Mouse (Mus musculus) bone marrow macrophage, adult 2 months (primary cell): ENCODE measurements around the gene Stat4. TPM values are rescaled to one million over a fixed set of nuclear protein-coding genes. Genes with fewer than 3 reads are reported as not detected.
A peak's percentile ranks its signal among the peaks of the same experiment; 100 is the strongest.

Experiments
- H3K27ac ChIP-seq: 2 replicates; pipeline ENCODE4 v1.5.1; 2012; ENCODE audit warnings: low read depth, low read length; ENCODE audit not compliant: insufficient read depth
- H3K4me1 ChIP-seq: 2 replicates; pipeline ENCODE4 v1.6.1; 2012; ENCODE audit warnings: low read length; ENCODE audit not compliant: control insufficient read depth, insufficient read depth
- H3K4me3 ChIP-seq: 2 replicates; pipeline ENCODE4 v1.5.1; 2012; ENCODE audit warnings: mild to moderate bottlenecking, low read length, moderate library complexity; ENCODE audit not compliant: insufficient read depth
- CTCF ChIP-seq: IDR thresholded peaks from 2 replicates; pipeline ENCODE4 v1.5.1; 2012; ENCODE audit warnings: low read depth, mild to moderate bottlenecking, low read length, moderate library complexity
- POLR2A ChIP-seq: IDR thresholded peaks from 2 replicates; pipeline ENCODE4 v1.6.1; 2012; ENCODE audit warnings: mild to moderate bottlenecking, low read depth, low read length, borderline replicate concordance
- polyA plus RNA-seq: library from polyadenylated mRNA; stranded (reverse); fragments of >200 nt; gene quantifications from 2 replicates; pipeline ENCODE4 v1.2.4, GENCODE M21; 2012; ENCODE audit not compliant: missing spikeins, insufficient read depth, insufficient read length

Stat4 gene
- polyA plus RNA-seq, 1 experiment, result 5.4 TPM

- Histone ChIP-seq H3K4me3 (no peak overlapping the region), H3K27ac (no peak overlapping the region), H3K4me1 (no peaks in the 10 kb centered on the region)
- TF ChIP-seq POLR2A, result no peak
- no peak for TF ChIP-seq CTCF
Observed at GRCm38 (mm10) chr1:52088634-52089033, 101.7 kb downstream of the Stat4 start.

- TF ChIP-seq CTCF (no peak), POLR2A (no peak)
- H3K4me3 ChIP-seq, result no peak overlapping the region
- H3K4me1 ChIP-seq, result 0 out of 2 replicates have a peak, but pooled peaks cover 2% of the 10 kb centered on the region
- H3K27ac ChIP-seq, result no peak overlapping the region
Observed at GRCm38 (mm10) chr1:52098618-52099232, 111.8 kb downstream of the Stat4 start.

- Histone ChIP-seq H3K27ac (no peak overlapping the region), H3K4me3 (no peak overlapping the region), H3K4me1 (0 out of 2 replicates have a peak, but pooled peaks cover 2% of the 10 kb centered on the region)
- TF ChIP-seq POLR2A (no peak), CTCF (no peak)
Observed at GRCm38 (mm10) chr1:52100496-52100895, 113.5 kb downstream of the Stat4 start.

- TF ChIP-seq POLR2A (no peak), CTCF (no peak)
Observed at GRCm38 (mm10) chr1:52102795-52103194, 115.8 kb downstream of the Stat4 start.

DNA sequence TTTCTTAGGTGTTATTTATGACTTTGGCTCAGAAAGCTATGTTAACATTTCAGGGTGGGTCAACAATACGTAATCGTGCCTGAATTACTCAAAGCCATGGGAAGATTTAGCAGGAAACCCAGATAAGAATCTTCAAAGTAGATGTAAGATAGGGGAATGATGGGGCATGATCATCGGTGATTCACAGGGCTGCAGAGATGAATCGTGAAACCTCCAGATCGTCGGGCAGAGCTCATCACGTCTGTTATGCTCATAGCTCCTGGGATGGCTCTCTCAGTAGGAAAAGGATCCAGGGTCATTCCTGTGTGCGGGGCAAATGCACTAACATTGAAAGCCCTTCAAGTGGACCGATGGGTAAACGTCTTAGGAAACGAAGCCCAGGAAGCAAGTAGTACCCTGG is 120.3 kb downstream of the Stat4 start:
- H3K4me1 ChIP-seq, result peaks cover 5% of the 10 kb centered on the region
- no peak overlapping the region for H3K27ac ChIP-seq
- H3K4me3 ChIP-seq, result no peak overlapping the region
- TF ChIP-seq CTCF (no peak), POLR2A (no peak)

More at GRCm38 (mm10) chr1:52102795-52103194, 115.8 kb downstream of the Stat4 start:
- Histone ChIP-seq H3K4me3 (no peak overlapping the region), H3K4me1 (0 out of 2 replicates have a peak, but pooled peaks cover 2% of the 10 kb centered on the region), H3K27ac (no peak overlapping the region)

GRCm38 (mm10) chr1:52111217-52111616 is 124.3 kb downstream of the Stat4 start:
- no peak for TF ChIP-seq CTCF
- no peak for TF ChIP-seq POLR2A
- Histone ChIP-seq H3K4me3 (no peak overlapping the region), H3K4me1 (peaks cover 15% of the 10 kb centered on the region), H3K27ac (no peak overlapping the region)

GRCm38 (mm10) chr1:52112301-52112700 is 125.4 kb downstream of the Stat4 start:
- Histone ChIP-seq H3K4me1 (peaks cover 15% of the 10 kb centered on the region), H3K4me3 (no peak overlapping the region), H3K27ac (peak overlapping the region; percentile 19; the same call in 1 of the 2 replicates)
- TF ChIP-seq CTCF, result no peak
- TF ChIP-seq POLR2A, result no peak

GRCm38 (mm10) chr1:52113067-52113665 is 126.2 kb downstream of the Stat4 start:
- peak overlapping the region; percentile 52 for H3K4me3 ChIP-seq
- peak overlapping the region; percentile 59 for H3K27ac ChIP-seq
- TF ChIP-seq POLR2A (no peak), CTCF (no peak)
- peaks cover 15% of the 10 kb centered on the region for H3K4me1 ChIP-seq

GRCm38 (mm10) chr1:52113666-52114069 is 126.7 kb downstream of the Stat4 start:
- H3K27ac ChIP-seq, result peak overlapping the region; percentile 59
- H3K4me1 ChIP-seq, result peaks cover 17% of the 10 kb centered on the region
- TF ChIP-seq CTCF (peak; percentile 67), POLR2A (no peak)
- H3K4me3 ChIP-seq, result peak overlapping the region; percentile 52

GRCm38 (mm10) chr1:52116441-52116840 is 129.5 kb downstream of the Stat4 start:
- no peak for TF ChIP-seq POLR2A
- TF ChIP-seq CTCF, result no peak
- Histone ChIP-seq H3K4me3 (no peak overlapping the region), H3K4me1 (peaks cover 27% of the 10 kb centered on the region), H3K27ac (no peak overlapping the region)

DNA sequence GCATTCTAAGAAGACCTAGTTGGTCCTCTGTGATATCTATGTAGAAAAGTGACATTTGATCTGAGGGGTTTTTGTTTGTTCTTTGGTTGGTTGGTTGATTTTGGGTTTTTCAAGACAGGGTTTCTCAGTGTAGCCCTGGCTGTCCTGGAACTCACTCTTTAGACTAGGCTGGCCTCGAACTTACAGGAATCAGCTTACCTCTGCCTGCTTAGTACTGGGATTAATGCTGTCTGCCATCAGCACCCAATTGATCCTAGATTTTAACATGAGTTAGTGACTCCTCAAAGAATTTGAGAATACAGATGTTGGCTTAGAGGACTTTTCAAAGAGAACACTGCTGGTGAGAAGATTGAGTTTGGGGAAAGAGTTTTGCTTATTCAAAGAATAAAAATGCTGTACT is 130.8 kb downstream of the Stat4 start:
- Histone ChIP-seq H3K4me1 (peaks cover 17% of the 10 kb centered on the region), H3K27ac (no peak overlapping the region), H3K4me3 (no peak overlapping the region)
- TF ChIP-seq CTCF (no peak), POLR2A (no peak)
